Mouse (Mus musculus) liver, adult (tissue): ENCODE data around the gene Slco2b1.

Source experiments
- GATA4 ChIP-seq: IDR thresholded peaks from 2 replicates; pipeline ENCODE4 v1.6.1; 2014; ENCODE audit warnings: mild to moderate bottlenecking, low read length; ENCODE audit not compliant: insufficient replicate concordance

The Slco2b1 gene

DNA sequence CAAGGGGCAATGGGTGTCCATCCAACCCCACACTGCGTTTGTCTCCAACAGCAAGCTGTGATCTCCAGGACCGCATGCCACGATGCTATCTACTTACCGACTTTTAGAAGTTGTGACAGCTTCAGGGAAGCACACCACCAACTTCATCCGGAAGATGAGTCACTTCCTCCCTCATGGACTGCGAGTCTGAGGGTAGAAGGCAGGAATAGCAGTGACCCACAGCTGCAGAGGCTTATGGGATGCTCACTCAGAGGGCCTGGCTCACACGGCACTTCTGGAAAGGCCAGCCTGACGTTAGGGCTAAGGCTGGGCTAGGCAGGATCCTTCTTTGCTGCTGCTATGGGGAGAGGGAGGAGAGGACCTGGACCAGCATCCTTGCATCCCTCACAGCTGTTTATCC, at the start of gene Slco2b1:
Slco2b1 (minus strand) TSS at position 175 of the 400 bp plus-strand sequence.
- TF ChIP-seq GATA4: no peak

DNA sequence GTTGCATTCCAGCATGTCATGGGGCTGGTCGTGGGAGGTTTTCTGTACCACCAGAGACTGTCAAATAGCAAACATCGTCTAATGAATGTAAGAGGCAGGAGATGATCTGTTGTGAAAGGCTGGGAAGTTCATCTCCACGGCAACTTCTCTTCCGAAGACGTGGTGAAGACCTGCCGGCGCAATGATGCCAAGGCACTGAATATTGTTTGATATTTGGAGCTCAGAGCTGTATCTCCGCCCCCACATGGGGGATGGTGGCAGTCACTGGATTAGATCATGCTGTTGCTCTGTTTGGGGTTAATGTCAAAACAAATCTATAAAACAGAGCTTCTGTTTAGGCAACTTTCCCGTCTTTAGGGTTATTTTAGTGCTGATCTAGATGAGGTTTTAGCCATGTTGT, 28.1 kb upstream of the Slco2b1 start:
- TF ChIP-seq GATA4: no peak

DNA sequence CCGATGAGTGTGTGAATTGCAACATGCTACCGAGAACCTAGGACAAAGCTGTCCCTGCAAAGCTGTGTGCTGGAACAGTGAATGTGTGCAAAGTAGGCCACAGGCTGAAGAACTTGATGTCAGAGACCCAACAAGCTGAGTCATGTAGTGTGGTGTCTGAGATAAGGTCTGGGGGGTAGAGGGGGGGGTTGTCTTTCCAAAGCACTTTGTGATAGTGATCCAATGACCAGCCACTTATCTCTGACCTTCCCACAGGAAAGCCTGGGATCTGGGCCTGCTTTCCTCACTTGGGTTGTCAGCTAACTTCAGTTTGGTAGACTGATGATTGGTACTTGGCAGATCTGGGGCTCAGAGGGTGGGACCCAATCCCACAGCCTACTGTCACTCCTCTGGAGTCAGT, 23.5 kb upstream of the Slco2b1 start:
- no peak for TF ChIP-seq GATA4

DNA sequence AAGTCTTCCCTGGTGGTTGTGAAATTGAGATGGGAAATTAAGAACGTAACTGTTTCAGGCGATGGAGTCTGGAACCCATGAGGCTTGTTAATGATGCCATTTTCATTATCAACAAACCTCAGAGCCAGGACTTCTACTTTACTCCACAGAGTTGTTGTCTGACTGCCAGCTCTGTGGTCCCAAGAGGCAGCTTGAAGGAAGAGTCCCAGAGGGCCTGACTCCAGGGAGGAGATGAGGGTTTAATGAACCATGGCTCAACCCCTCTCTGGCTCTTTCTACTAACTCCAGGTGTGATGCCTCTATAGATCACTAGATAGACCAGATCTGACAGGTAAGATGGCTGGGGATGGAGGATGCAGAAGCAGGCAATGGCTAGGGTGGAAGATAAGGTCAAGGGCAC, 18.8 kb upstream of the Slco2b1 start, which contains the start of gene Olfr520:
Olfr520 (plus strand) TSS at position 301 of the 400 bp plus-strand sequence.
- no peak for TF ChIP-seq GATA4

DNA sequence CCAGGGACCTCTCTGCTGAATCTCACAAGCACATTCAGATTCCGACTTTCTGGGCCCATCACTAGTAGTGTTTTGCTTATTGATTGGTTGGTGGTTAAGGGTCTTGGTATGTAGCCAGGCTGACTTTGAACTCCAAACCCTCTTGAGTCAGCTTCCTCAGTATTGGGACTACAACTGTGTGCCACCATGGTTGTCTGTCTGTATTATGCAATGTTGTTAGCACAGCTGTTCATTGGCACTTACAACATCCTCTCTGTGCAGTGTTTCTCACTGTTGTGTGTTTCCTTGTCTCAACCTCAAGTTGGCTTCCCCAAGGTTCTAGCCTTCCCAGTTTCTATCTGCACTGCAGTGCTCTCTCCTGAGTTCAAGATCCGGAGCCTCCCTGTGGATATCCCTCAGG, 5.4 kb upstream of the Slco2b1 start:
- no peak for TF ChIP-seq GATA4

DNA sequence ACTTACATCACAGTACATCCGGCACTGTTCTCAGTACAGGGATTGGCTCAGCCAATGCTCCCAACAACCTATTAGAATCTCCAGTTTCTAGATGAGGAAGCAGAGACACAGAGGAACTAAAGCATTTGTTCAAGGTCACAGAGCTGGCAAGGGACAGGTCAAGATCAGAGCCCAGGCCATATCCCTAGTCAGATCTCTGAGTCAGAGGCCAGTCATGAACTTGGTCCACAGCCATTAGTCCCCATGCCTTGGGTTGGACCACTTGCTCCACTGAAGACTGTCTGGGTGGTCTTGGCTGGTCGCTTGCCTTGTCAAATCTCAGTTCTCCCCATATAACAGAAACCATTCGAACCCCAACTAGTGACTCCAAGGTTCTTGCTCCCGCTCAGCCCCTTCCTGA, 1.3 kb upstream of the Slco2b1 start:
- TF ChIP-seq GATA4: no peak

DNA sequence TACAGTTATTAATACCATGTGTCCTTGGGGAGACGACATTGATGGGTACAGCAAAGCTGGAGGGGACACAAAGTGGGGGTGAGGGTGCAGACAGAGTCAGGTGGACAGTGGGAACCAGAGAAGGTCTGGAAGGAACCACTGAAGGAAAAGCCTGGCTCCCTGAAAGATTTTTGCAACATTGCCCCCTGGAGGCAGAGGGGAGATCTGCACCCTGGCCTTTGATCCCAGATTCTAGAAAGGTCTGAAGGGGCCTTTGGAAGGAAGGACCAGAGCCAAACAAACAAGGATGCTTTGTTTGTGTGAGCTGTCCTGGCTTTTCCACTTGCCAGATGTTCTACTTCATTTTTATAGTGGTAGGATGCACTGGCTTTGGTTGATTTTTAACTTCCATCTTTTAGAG, 664 bp downstream of the Slco2b1 start:
- no peak for TF ChIP-seq GATA4

DNA sequence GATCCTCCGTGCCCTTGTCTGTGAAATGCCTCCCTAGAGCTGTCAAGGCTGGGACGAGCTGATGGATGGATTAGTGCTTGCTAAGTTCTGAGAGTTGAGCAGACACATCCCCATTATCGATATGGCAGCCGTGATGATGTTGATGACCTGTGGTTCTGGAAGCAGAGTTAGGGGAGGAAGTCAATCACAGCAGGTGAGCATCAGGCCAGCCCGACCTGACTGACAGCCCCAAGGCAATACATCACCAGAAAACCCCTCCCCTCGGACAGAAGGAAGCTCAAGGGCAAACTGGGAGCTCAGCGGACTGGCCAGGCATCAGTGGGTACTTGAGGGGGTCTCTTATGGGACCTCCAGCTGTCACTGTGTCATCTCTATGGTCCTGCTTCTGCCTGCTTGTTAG, 1.1 kb downstream of the Slco2b1 start:
- no peak for TF ChIP-seq GATA4

DNA sequence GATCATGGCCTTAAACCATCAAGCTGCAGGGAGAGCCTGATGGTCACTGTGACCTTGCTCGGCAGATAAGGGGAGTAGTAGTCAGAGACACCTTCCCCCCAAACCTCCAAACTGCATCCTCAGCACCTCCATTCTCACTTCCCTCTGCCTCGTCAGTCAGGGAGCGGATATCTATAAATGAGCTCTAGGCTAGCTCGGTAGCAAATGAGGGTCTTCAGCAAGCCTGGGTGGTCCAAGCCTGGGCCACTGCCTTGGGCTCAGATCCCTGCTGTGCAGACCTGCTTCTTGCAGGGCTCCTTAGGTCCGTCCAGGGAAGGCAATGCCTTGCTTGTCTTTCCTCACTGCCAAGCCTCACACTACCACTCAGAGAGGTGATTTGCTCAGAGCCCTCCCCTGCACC, 2.4 kb downstream of the Slco2b1 start:
- TF ChIP-seq GATA4: no peak

DNA sequence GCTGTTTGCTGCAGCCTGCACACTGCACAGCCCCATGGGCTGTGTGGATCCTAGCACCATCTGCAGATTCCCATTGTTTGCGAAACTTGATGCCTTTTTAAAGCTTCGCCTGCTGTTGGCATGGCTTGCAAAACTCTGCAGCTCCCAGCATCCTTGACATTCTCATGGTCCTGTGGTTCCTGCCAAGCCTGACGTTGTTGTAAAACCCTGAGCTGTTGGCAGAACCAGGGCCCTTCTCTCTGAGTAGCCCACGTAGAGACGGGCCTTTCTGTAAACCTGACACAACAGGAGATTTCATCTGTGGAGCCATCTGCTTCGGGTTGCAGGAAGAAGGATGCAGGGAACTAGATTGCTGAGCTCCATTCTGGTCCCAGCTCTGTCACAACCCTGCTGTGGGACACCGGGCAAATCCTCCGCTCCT, 2.8 kb downstream of the Slco2b1 start:
- TF ChIP-seq GATA4: no peak

DNA sequence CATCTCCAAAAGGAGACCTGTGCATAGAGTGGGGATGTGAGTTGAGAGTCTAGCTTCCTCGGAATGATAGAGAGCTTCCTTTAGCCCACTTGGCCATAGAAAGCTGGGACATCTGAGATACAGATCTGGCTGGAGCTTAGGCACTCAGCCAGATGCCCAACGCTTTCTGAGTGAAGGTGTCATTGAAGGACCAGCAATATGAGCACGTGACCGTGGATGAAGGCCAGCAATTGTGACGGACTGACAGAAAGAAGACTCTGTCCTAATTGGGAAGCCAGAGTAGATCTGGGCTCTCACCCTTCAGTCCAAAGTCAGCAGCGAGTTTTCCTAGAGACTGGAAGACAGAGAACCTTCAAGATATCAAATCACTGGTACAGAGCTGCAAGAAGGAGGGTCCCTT, 3.5 kb downstream of the Slco2b1 start:
- TF ChIP-seq GATA4: no peak

DNA sequence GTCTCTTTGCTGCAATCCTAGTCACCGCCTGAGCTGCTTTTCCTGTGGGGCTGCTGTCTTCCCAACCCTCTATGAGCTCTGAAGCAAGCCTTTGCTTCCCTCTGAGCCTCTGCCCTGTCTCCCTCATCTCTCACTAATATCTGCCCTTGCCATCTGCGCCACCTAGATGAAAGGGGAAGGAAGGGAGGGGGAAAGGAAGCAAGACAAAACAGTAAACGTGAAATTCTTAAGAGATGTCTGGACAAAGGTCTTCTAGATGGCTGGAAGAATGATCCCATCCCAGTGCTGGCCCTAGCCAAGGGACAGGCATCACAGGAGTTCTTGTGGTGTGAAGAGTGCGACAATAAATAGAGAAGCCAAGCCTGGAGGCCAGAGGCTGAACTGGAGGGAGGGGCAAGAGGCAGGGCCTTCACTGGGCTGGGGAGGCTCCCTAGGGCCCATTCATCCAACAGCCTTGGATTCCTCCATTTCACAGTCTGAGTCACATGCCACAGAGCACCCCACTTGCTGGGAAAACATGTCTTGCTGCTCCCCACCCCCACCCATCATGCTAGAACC, 4.0 kb downstream of the Slco2b1 start:
- no peak for TF ChIP-seq GATA4

DNA sequence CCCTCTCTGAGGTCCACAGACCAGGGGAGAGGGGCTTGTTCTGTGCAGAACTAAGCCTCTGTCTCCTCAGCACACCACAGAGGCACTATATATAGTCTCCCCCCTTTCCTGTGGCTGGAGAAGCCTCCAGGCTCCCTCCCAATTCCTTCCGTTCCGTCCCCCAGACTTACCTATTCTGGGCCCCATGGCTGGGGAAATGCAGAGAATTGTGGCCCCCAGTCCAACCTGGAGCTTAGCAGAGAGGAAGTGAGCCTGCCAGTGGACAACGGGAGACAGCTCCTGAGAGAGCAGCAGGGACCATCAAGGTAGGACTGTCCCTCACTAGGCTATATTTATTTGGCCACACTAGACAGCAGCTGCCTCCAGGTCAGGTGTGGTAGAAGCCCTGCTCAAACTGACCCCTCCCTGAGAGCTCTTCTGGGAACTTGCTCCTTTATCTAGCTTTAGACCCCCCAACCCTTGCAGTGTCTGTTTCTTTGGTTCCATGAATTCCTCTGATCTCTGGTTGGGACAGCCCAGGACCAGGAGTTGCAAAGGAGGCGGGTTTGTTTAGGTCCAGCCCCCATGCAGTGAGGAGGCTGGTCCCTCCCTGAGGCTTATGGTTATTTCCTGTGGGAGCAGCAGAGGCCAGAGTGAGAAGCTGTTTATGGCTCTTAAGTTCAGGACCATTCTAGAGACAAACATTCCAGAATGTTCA, 4.7 kb downstream of the Slco2b1 start:
- no peak for TF ChIP-seq GATA4

DNA sequence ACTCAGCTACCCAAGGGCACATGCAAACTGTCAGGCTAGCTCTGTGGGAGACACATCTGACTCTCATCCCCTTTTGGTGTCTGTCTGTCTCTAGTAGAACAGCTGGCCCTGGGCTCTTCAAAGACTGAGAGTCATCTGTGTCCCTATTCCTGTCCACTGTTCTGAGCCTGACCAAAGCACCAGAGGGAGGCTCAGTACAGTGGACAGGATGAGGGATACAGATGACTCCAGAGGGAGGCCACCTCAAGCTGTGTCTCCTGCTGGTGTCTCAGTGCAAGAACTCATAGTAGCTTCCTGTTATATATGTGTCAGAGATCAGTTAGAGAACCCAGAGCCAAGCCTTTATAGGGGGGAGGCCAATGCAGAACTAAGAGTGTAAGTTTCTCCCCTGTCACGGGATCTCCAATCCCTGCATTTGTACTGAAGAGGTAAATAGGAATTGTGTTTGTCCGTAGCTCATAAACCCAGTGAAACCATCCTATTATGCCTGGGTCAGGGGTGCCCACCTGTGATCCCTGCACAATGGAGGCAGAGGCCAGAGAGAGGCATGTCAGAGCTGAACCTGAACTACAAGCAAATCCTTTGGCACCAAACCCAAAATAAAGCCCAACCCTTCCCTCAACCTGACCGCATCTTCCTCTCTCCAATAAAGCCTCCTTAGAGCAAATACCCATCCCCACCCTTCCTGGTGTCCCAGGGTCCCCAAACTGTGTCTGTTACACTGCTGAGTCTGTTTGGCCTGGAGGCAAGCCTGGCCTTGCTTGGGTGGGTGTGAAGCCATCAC, 6.2 kb downstream of the Slco2b1 start:
- TF ChIP-seq GATA4: no peak

DNA sequence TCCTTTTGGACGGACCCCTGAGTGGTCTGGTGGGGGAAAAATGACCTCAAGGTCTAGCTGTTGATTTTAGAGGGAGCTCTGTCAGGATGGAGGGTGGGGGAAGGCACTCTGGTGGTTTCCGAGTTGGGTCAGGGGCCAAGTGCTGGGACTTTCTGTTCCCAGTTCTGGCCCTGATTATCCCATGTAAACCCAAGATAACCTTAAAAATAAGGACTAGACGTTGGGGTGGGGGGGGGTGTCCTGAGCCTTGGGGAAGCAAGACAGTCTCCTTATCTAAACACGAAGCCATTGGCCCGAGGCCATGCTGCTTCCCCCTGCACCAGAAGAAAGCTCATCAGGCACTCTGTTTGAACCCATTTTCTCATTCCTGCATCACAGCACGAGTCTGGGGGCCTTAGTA, 8.9 kb downstream of the Slco2b1 start:
- peak; percentile 97 for TF ChIP-seq GATA4

DNA sequence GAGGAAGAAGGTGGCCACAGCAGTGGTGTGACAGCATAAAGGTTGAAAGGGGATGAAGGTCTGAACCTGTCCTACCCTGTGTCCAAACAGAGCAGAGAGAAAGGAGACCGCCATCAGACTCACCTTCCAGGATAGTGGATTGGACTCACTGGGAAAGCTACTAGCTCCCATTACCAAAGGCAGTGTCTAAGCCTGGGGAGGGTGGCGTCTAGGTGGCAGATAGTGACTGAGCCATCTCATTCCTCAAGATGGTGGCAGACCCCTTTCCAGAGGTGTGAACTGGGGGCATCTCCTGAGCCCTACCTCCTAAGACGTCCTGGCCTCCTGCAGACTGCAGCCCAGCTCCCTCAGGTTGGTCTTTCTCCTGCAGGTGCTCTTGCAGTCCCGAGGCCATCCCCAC, 10.5 kb downstream of the Slco2b1 start:
- TF ChIP-seq GATA4: no peak

DNA sequence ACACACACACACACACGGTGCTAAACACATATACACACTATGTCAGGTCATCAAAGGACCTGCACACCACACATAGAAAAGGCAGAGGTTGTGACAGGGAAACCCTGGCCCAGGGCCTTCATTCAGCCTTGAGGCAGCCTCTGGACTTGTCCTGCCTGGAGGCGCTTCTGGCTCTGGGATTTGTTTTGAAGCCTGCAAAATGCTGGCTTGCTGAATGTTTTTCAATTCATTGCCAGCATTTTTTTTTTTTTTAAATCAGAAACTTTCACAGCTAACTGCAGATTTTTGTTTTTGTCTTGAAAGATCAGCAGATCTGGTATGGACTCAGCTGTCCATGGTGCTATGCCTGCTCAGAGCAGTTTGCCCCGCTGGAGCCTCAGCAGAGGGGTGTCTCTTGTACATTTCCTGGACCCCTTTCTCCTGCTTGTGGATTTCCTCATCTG, 11.4 kb downstream of the Slco2b1 start:
- no peak for TF ChIP-seq GATA4

DNA sequence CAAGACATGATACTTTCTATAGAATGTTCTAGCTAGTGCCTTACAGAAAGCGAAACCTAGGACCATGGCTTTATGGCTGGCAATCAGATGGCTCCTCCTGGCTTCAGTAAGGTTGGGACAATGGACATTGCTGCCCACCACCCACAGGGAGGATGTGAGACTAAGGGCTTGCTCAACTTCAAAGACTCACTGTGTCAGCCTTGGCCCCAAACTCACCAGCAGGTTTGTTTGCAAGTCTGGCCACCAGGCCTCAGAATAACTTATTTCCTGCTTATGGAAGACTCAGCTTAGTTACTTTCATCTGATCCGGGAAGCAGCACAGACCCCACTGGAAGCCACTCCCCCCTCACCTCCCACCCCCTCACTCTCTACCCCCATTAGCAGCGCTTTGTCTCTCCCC, 12.0 kb downstream of the Slco2b1 start:
- TF ChIP-seq GATA4: no peak
